Mouse (Mus musculus): Measurements from ENCODE around the gene Ccdc113.

GRCm38 (mm10) chr8:95512257-95512656 is 21.6 kb upstream of the Ccdc113 start:
- TF ChIP-seq CTCF (IDR thresholded peaks at IDR 0.05; ENCODE audit: insufficient read depth, low read depth, low read length) (no peak), POLR2A (IDR thresholded peaks at IDR 0.05; ENCODE audit: insufficient read depth, low read depth, low read length) (no peak)
